Mouse (Mus musculus) megakaryocyte-erythroid progenitor cell, adult 5-6 weeks (primary cell): Measurements from ENCODE around the gene H2afy. TPM values are rescaled to one million over a fixed set of nuclear protein-coding genes. Genes with fewer than 3 reads are reported as not detected.

Experiments
- ATAC-seq: replicated peaks from 2 replicates; pipeline ENCODE4 v1.8.0; 2016; ENCODE audit warnings: mild to moderate bottlenecking, inconsistent platforms; ENCODE audit not compliant: severe bottlenecking, poor library complexity, low FRiP score, low TSS enrichment
- total RNA-seq, 2 experiments: library from RNA; stranded (forward) in 1 of 2; stranded (reverse) in 1 of 2; fragments of 200-1000, 215-1000 nt in 1 of 2; fragments of >200 nt in 1 of 2; fragmentation: Nextera tagmentation in 1 of 2; gene quantifications; 2 replicates each; pipeline ENCODE4 v1.2.3; 2014 to 2017

H2afy gene
- total RNA-seq, 2 experiments from 2014 or later = 188 to 316 TPM

DNA sequence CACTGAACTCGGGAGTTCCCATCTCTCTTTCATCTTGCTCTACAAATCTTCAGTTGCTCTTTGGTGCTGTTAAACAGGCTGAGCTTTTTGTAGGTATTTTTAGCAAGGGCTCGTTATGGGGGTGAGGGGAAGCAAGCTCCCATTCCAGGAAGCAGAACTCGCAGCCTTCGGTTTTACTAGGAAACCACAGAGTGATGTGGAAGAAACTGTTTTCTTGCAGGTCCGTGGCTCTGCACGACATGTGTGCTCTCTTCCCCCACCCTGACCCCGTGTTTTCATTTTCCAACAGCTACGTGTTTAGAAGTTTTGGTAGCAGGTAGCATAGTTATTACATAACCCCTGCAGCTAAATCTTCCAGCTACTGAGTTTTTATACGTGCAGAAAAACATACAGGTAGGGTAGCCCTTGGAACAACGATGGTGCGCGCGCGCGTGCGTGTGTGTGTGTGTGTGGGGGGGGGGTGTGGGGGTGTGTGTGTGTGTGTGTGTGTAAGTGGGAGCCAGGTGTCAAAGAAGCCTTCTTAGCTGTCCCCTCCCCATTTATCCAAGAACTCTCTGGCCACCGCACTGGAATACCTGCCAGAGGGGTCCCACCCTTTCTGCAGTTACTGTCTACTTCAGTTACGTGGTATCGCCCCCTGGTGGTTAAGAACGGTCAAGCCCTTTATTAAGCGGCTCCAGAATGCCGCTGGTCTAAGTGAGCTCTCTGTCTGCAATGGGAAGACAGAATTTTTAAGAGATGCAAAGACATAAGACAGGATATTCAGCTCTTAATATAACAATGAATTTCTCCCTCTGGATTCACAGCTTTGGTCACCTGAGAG lies 15.5 kb upstream of the H2afy start:
- peak; percentile 91 for ATAC-seq

DNA sequence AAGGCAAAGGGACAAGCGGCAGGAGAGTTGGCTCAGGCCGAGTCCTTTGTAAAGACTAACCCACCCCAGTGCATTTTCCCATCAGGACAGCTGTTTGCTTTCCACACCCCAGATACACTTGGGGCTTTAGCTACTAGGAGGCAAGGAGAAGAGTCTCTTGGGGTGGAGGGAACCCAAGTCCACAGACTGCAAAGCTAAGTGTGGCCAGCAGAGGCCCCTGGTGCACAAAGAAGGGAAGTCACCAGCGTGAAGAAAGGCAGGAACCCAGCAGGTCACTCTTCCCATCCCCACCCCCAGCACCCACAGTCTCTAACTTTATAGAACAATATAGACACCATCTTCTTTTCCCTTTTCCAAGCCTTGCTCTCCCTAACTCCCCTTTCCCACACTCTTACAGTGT lies 9.4 kb upstream of the H2afy start:
- ATAC-seq = peak; percentile 99

DNA sequence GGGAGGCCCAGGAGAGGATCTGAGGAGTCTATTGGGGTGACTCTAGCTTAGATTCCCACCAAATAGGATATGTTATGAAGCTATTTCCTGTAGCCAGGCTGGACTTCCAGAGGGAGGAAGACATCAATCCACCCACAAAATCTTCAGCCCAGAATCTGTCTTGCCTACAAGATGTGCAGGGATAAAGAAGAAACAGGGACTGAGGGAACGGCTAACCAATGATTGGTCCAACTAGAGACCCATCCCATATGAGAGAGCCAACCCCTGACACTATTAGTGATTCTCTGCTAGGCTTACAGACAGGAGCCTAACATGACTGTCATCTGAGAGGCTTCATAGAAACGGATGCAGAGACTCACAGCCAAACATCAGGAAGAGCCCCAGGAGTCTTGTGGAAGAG lies 7.9 kb upstream of the H2afy start:
- ATAC-seq = no peak

DNA sequence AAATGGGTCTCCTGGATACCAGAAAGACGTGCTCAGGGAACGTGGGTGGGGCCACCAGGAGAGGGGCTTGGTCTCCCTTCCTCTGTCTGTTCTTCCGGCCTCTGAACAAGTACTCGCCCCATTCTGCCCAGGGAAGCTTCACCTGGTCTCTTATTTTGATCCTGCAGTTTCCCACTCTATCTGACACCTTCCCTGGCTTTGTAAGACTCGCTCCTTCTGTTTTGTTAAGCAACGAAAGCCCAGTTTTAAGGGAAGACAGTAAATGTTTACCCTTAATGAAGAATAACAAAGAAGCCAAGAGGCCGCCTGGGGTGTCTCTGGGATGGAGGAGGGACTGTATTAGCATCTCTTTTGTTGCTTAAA lies 7.0 kb upstream of the H2afy start:
- ATAC-seq = no peak

DNA sequence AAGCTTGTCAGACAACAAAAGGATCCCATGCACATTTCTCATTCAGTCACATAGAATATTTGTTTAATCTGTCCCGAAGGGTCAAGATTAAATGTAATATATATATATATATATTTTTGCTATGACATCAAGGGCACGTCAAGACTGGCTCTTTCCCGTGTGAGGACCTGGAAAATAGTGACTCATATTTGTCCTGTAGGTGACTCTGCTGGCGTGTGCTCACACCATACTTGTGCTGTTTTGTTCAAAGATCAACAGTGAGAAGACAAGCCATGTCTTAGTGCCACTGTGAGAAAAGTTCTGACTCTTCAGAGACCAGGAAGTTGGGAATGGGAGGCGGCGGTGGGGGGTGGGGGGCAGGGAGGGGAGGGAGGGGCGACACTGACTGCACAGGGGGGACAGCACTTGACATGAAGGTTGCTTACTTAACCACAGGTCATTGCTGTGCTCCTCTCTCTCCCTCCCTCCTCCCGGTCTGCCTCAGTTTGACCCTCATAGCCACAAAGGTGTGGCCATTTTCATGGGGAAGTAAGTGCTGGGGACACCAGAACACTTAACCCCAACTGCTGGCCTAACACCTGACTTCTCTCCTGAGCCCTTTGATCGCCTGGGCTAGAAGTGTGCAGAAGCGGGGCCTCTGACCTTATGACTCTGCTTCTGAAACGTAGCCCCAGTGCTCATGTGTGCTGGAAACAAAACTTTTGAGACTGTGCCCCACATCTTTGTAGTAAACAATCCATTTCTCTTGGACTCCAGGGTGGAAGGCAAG lies 6.4 kb upstream of the H2afy start:
- ATAC-seq = no peak

DNA sequence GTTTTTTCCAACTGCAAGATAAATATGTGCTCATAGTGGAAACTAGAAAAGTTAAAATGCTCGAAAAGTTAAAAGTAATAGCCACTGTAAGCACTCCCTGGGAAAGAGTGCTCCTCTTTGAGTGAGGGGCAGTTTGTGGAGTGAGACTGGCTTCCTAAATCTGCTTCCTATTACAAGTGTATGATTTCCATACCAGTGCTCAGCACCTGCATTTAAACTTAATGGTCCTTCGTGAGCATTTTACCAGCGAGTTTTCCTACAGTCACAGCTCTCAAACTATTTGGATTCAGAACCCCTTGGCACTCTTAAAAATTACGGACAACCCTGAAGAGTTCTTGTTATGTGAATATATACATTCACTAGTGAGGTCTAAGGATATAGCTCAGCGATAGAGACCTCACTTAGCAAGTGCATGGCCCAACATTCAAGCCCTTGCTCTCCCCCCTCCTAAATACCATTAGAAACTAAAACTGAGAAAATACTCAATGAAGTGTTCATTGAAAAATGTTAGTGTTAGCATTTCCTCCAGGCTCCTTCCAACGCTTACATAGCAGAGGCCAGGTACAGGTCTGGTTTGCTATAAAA lies 3.1 kb upstream of the H2afy start:
- no peak for ATAC-seq

DNA sequence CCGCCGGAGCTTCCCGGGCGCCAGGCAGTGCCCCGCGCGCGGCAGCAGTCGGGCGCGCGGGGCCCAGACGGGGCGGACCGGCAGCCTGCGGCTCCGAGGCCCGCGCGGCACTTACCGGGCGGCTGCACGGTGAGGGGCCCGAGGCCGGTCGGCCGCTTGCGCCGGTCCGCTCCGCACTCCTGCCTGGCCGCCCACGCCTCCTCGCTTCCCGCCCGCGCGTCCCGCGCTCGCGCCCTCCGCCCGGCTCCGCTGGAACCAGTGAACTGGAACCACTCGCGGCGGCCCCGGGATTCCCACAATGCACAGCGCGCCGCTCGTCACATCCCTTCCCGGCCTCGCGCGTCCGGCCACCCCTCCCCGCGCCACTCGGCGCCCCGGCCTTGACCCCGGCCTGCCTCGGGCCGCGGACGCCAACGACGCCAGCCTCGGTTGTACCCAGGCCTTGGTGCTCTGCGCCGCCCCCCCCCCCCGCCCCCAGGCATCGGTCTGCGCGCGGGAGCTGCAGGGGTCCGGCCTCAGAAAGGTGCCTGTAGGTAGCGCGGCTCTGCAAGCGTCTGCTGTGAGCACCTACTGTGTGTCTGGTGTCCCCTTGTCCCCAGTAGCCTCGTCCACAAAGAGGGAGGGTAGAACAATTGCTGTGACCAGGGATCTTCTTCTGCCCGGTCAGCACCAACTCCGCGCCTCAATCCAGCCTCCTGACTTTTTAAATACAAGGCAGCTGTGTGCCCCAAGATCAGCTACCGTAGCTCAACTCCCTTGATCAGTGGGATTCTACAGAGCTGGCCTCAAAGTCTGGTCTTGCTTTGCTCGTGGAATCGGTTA lies 719 bp downstream of the H2afy start:
- ATAC-seq = peak; percentile 74

DNA sequence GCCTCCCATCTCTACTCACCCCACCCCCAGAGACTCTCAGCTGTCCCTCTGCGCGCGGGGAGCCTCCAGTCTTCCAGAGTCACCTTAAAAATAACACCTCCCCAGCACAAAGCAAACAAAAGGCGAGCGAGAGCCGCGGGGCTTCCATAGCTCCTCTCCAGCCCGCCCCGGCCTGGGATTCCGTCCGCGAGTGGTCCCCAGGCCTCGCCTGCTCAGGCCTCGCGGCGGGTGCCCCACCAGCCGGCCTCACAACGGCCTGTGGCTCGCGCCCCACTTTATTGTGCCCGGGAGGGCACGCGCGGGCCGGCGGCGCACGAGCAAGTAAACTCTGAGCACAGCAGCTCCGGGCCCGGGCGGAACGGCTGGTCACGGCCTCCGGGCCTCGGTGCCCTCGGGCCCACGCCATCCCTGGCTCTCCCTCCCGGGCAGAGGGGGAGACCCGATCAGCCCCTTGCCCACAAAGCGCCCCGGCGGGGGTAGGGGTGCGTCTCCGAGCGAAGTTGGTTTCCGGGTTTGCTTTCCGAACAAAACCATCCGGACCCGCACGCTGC lies 1.5 kb downstream of the H2afy start:
- no peak for ATAC-seq

DNA sequence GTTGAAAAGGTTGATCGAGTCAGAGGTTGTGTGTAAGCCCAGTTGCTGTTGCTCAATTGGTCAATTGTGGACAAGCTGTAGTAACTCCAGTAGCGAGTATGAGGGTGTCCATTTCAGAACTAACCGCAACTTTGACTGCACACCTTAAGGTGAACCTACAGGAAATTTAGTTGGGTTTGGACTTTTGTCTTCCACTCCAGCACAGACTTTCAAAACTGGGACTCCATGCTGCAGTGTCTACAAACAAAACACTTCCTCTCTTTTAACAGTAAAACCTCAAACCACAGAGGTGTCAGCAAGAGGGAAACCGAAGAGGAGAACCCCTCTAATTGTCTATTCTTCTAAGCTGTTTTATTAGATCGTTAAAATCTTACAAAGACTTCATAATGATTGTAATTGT lies 2.1 kb downstream of the H2afy start:
- no peak for ATAC-seq

DNA sequence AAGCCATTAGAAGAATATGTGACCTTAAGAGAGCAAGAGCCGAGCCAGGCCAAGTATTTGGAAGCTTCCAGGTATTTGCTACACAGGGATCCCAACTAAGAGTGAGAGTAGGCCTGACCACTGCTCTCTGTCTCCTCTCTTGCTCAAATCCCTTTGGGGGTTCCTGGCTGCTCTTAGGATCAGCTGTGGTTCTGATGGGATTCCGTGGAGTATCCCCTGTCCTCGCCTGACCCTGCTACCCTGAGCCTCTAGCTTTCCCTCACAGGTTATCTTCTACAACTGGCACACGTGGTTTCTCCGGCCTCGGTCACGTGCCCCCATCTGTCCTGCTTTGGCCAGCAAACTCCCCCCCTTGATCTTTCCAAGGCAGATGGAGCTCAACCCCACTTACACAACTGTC lies 3.2 kb downstream of the H2afy start:
- ATAC-seq = no peak

DNA sequence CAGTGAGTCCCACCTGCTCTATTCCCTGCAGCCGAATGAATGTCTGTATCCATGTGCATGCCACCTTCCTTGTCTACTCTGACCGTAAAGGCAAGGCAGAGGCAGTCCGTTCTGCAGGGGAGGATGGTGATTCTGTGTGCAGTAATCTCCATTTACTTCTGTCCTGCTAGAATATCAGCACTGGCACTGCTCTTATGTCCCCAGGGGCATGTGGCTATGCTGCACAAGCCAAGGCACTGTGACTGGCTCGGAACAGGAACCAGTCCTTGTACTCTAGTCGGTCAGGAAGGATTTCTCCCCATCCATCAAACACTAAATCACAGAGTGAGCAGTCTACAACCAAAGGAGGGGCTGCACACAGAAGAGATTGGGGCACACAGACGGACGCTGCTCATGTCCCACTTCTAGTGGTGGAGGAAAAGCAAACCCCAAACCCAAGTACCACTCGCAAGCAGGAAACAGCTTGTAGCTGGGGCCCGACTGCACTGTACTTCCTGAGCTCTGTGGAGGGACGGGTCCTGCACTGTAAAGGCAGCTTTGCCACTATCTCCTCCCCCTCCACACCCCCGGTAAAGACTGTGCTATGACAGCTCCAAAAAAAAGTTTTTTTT lies 3.7 kb downstream of the H2afy start:
- peak; percentile 35; the same call in 1 of the 2 replicates for ATAC-seq

DNA sequence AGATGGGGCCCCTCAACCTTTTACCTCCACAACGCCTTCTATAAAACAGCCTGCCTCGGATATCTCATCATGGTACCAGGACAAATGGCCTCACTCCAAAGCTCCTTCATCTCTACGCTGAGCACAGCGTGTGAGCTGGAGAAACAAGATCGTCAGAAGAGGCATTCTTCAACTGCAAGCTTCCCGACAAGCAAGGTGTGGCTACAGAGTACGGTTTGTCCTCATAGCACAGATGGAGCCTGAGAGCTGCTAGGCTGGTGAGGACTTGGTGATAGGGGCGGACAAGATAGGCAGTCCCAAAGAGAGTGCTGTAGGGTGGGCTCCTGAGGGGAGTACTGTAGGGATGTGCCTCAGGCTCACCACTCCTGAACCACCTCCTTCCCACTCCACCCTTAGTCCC lies 5.6 kb downstream of the H2afy start:
- no peak for ATAC-seq

DNA sequence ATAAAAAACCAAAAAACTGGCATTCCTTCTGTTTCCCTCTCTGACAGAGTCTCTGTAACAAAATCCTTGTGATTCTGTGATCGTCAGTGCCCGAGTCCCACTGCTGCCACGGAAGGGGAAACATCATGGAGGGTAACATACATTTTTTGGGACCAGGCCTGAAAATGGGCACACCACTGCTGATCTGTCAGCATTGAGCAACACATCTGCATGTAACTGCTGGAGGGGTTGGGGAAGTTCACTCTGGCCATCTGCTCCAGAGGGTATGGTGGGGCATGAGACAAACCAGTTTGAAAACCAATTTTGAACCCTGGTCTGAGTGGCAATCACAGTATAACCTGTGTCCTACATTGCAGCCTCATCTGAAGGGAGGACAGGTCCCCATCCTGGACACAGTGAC lies 6.6 kb downstream of the H2afy start:
- ATAC-seq = no peak

DNA sequence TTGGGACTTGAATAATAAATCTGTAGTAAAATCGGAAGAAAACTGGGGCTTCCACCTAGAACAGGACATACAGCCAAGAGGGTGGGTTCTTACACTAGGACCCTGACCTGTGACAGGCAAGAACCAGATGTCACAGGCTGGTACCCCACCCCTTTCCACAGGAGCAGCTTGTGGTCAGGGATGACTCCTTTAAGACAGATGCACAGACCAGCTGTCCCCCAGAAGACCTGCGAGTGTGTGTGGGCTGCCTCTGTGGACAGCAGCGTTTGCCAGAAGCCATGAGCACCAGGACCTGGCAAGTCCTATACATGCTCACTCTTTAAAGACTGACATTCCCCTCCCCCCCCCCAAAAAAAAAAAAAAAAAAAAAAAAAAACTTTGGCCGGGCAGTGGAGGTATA lies 7.1 kb downstream of the H2afy start:
- no peak for ATAC-seq

DNA sequence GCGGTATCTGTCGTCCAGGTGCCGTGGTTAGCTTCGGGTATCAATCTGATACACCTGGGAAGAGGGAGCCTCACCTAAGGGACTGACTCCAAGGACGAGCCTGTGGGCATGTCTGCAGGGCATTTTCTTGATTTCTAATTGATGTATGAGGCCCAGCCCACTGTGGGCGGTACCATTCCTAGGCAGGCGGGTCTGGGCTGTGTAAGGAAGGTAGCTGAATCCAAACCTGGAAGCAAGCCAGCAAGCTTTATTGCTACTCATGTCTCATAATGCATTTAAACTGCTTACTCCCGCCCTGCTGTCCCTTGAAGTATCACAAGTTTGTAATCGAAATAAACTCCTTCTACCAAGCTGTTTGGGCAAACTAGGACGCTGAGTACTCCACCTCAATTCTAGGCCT lies 10.5 kb downstream of the H2afy start:
- ATAC-seq = no peak

DNA sequence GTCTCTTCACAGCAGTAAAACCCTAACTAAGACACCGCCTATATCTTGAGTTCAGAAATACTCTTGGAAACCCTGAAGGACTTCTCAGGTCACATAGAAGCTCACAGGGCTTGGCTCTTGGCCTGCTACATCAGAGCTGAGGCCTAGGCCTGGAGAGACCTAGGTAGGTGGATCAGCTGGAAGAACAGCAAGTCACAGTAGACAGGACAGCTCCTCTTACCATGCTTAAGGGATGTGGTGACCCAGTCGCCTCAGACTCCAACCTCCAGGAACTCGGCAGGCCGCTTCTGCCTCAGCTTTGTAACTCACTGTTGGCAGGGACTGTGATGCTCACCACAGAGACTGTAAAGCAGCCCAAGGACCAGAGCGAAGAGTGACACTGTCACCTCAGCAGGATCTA lies 13.1 kb downstream of the H2afy start:
- no peak for ATAC-seq

DNA sequence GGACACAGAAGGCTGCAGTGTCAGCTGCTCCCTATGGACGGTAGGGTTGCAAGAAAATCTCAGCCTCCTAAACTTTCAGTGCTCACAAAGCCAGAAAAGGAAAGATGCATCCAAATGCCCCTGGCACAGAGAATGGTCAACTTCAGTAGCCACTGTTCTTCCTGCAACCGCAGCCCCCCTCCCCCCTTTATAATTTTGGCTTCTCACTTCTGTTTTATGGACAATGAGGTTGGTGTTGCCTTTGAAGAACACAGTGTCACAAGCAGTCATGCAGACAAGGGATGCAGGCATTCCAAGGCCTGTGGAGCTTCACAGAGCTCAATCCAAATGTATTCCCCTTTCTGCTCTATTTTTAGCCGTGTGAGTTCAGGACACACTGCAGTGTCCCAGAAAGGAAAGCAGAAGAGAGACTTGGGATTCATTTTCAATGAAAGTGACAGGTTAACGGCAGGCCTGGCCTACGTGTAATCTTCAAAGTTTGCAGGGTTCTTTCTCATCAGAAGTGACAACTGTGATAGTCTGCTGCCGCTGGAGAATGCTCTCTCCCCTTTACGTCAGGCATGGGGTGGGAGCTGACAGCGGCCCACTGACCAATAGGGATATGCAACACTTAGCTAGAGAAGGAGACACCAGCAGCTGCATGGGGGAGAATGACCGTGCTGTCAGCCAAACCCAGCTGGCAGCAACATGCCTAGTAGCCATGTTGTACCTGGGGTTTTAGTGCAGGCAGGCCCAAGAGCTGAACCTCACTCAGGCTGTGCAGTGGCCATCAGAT lies 18.0 kb downstream of the H2afy start:
- ATAC-seq = no peak

DNA sequence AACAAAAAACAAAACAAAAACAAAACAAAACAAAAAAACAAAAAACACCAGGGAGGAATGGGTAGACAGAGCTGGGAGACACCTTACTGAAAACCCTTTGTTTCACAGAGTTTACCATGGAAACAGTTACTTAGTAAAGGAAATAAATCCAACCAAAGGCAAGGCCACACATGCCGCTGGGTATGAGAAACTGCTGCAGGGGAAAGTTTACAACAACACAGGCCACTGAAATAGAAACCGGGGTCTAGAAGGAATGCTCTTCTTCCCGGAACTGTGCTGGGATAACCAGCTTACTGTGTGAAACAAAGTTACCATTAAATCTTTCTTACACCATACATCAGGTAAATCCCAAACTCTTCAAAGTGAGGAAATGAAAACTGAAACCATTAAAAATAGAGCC lies 20.3 kb downstream of the H2afy start:
- no peak for ATAC-seq
